Mouse (Mus musculus): ENCODE results near the gene Timp2.
"Not testable (repeated sequence)": the region's sequence is repeated elsewhere in the genome, so short reads cannot be mapped to it uniquely, and the experiment has no call there.

Gene Timp2

GRCm38 (mm10) chr11:118355640-118356039 is at the start of gene Timp2:
TSS of gene Timp2 (minus strand) at chr11:118355740.
- no peak for DNase-seq (ENCODE audit: low read depth, low spot score)

GRCm38 (mm10) chr11:118405311-118405710 is 49.8 kb upstream of the Timp2 start:
- no peak for DNase-seq (ENCODE audit: low read depth, low spot score)

- no peak for DNase-seq (ENCODE audit: low read depth, low spot score)
Measured at GRCm38 (mm10) chr11:118403951-118404899, 48.7 kb upstream of the Timp2 start.

GRCm38 (mm10) chr11:118403183-118403582 is 47.6 kb upstream of the Timp2 start:
- DNase-seq (ENCODE audit: low read depth, low spot score): no peak

- no peak for DNase-seq (ENCODE audit: low read depth, low spot score)
Measured at GRCm38 (mm10) chr11:118401760-118402280, 46.3 kb upstream of the Timp2 start, which contains the start of gene Lgals3bp. TSS of gene Lgals3bp (minus strand) at chr11:118402092.

DNA sequence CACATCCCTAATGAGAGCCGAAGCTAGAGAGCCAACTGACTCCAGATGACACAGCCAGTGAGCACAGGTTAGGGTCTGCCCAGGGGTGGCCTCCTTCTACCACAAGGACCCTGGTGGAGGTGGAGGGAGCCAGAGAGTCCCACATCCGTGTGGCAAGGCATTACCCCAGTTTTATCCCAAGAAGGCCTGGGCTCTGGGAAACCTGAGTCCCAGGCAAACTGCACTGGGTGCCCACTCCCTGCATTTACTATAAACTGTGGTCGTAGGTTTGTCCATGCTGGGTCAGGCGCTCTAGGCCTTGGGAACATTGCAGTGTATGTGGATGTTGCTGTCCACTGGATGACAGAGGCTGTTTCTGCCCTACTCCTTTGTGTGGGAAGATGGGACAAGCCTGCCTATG is 45.7 kb upstream of the Timp2 start:
- no peak for DNase-seq (ENCODE audit: low read depth, low spot score)

DNA sequence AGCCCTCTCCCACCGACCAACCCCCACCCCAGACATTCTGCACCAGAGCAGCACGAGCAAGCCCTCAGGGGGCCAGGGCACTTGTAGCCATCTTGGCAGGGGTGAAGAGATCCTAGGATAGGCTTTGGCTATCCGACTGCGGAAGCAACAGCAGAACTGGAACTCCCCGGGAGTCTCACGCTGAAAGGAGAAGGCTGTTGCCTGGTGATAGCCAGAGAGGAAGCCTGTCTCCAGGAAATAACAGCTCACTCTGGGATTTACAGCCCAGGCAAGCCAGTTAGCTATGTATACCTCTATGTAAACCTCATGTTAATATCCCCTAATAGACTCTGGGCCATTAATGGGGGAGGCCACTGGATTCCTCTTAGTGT is 45.0 kb upstream of the Timp2 start:
- DNase-seq (ENCODE audit: low read depth, low spot score): no peak

GRCm38 (mm10) chr11:118399891-118400565 is 44.5 kb upstream of the Timp2 start:
- DNase-seq (ENCODE audit: low read depth, low spot score): no peak

DNA sequence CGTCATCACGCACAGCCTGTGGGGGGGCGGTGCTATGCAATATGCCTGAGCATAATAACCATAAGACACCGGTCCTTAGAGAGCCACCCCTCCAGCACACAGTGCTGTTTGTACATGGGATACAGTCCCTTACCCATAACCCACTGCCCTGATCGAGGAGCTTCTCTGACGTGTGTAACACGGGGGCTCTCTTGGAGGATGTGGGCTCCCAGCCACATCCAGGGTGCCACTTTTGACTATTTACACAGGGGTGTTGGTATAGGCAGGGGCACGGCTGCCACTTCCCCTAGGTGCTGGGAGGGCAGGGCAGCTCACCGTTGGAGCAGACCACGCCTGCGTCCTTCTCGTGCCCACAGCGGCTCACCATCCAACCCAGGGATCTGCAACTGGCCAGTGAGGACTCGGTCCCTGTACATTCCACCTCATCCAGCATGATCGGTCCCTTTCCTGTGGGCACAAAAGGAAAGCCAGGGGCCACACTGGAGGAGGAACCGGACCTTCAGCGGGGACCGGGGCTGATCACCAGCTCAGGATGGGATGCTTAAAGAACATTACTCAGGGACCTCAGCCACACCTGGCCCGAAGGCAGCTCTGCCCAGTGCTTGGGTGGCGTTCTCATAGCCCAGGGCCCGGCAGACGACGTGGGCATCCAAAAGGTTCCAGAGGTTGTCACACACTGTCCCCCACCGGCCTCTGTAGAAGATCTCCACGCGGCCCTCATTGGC is 42.4 kb upstream of the Timp2 start:
- no peak for DNase-seq (ENCODE audit: low read depth, low spot score)

GRCm38 (mm10) chr11:118394538-118394937 is 39.0 kb upstream of the Timp2 start:
- no peak for DNase-seq (ENCODE audit: low read depth, low spot score)

GRCm38 (mm10) chr11:118393991-118394390 is 38.5 kb upstream of the Timp2 start:
- no peak for DNase-seq (ENCODE audit: low read depth, low spot score)

GRCm38 (mm10) chr11:118387816-118388215 is 32.3 kb upstream of the Timp2 start:
- not testable (repeated sequence) for DNase-seq (ENCODE audit: low read depth, low spot score)

GRCm38 (mm10) chr11:118379251-118380009 is 23.9 kb upstream of the Timp2 start:
- no peak for DNase-seq (ENCODE audit: low read depth, low spot score)

GRCm38 (mm10) chr11:118378656-118379055 is 23.1 kb upstream of the Timp2 start:
- no peak for DNase-seq (ENCODE audit: low read depth, low spot score)

- not testable (repeated sequence) for DNase-seq (ENCODE audit: low read depth, low spot score)
Measured at GRCm38 (mm10) chr11:118376323-118376722, 20.8 kb upstream of the Timp2 start.

DNA sequence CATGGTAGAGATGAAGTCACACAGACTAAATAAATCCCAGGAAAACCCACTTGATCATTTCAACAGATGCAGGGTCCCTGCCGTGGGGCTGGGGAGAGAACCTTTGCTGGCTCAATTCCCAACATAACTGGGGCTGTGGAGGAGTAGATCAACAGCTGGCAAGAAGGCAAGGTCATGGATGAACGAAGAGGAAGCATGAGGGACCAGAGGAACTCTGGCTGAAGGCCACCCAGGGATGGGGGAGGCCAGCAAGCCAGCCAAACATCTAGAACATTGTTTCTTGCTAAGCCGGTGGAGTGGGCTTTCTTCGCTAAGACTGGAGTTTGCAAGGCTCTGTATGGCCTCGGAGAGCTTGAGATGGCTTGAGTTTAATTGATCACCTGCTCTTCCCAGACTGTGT is 20.3 kb upstream of the Timp2 start:
- DNase-seq (ENCODE audit: low read depth, low spot score): no peak

- no peak for DNase-seq (ENCODE audit: low read depth, low spot score)
Measured at GRCm38 (mm10) chr11:118375461-118375860, 19.9 kb upstream of the Timp2 start.

GRCm38 (mm10) chr11:118375006-118375405 is 19.5 kb upstream of the Timp2 start:
- no peak for DNase-seq (ENCODE audit: low read depth, low spot score)

GRCm38 (mm10) chr11:118374506-118374905 is 19.0 kb upstream of the Timp2 start:
- DNase-seq (ENCODE audit: low read depth, low spot score): no peak

GRCm38 (mm10) chr11:118372641-118373040 is 17.1 kb upstream of the Timp2 start:
- no peak for DNase-seq (ENCODE audit: low read depth, low spot score)

GRCm38 (mm10) chr11:118371876-118372275 is 16.3 kb upstream of the Timp2 start:
- no peak for DNase-seq (ENCODE audit: low read depth, low spot score)
